Mouse (Mus musculus): ENCODE measurements at regions not wholly inside any gene's neighbourhood (a gene's known extent, or its start where the extent isn't known, plus 50 kb on each side); places are given as distances from the start of the nearest gene placed in this dataset.

- peak; percentile 66 for ATAC-seq (replicated peaks; ENCODE audit: poor library complexity)
Measured at GRCm38 (mm10) chr13:83444277-83444676, 59.6 kb upstream of the Mef2c start.

GRCm38 (mm10) chr13:83450820-83451219 is 53.0 kb upstream of the Mef2c start:
- ATAC-seq (replicated peaks; ENCODE audit: poor library complexity), result no peak

DNA sequence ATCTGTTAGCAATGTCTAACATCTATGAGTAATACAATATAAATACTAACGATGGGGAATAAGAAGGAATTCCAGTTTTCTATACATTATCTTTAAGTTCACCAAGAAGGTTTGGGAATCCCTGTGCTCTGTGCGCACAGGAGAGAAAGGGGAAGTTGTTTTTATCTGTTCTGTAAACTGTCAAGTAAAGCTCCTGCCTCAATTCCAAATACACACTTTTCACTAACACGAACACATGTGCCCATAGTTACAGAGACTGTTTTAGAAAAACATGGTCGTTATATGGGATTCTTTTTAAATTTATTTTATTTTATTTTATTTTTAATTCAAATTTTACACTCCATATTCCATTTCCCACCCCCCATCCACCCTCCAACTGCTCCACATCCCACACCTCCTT is 50.8 kb upstream of the Mef2c start:
- ATAC-seq (replicated peaks; ENCODE audit: poor library complexity), result 0 out of 2 replicates have a peak, but pooled peaks have one; percentile 39
